ENCODE assay signal across 19 mouse cellular contexts in genomic region chr1:160594066-160594465, GRCm38 (mm10).
DNase-seq lines count a peak whose midpoint lies in the region; ATAC-seq lines count a peak whose summit lies in the region.
"Had no signal": no experiment of that assay in that cellular context is flagged by ENCODE, and none has a peak within 500 bp of the region (broad histone marks: within the 10 kb centered on the region; RNA-seq: fewer than 3 reads in every experiment).

No protein-coding gene starts in this region.

- WGBS in midbrain, embryonic 14.5 days: 62% methylated on average over 4 of the region's 4 CpGs
- WGBS in midbrain, embryonic 15.5 days: 65% methylated on average over 4 of the region's 4 CpGs

- no peak overlapping the region for H3K4me2 ChIP-seq in midbrain, embryonic 14.5 days (ENCODE audit: low read length)
- no peak overlapping the region for H3K4me2 ChIP-seq in midbrain, embryonic 15.5 days

- peak; percentile 34 for DNase-seq in midbrain, embryonic 14.5 days
- DNase-seq in right cerebral cortex, postnatal 14 days: no peak
- DNase-seq: adrenal gland, adult 2 months; adrenal gland, adult 8-10 months; adrenal gland, postnatal 10 days; adrenal gland, postnatal 14 days; adrenal gland, postnatal 25 days; adrenal gland, postnatal 36 days; B cell, adult 2 months; cerebellum, adult 11 months; cerebellum, adult 11-12 months; cerebellum, adult 18-20 months had no signal

- no peak overlapping the region for H3K9ac ChIP-seq in midbrain, embryonic 14.5 days (replicated peaks; ENCODE audit: low read length)
- H3K9ac ChIP-seq in midbrain, embryonic 15.5 days: no peak overlapping the region

- no peak overlapping the region for H3K4me3 ChIP-seq in midbrain, embryonic 14.5 days (replicated peaks; ENCODE audit: low read depth, low read length)
- H3K4me3 ChIP-seq in midbrain, embryonic 15.5 days: no peak overlapping the region

- H3K9me3 ChIP-seq in midbrain, embryonic 14.5 days (ENCODE audit: control insufficient read depth, low read length): no peaks in the 10 kb centered on the region
- no peaks in the 10 kb centered on the region for H3K9me3 ChIP-seq in midbrain, embryonic 15.5 days
- H3K9me3 ChIP-seq: G1E had no signal

- H3K36me3 ChIP-seq in midbrain, embryonic 14.5 days (ENCODE audit: control insufficient read depth, insufficient read depth, low read length): no peaks in the 10 kb centered on the region
- H3K36me3 ChIP-seq in midbrain, embryonic 15.5 days (replicated peaks): no peaks in the 10 kb centered on the region

- H3K27ac ChIP-seq in midbrain, embryonic 14.5 days (replicated peaks; ENCODE audit: low read depth, low read length): no peak overlapping the region
- H3K27ac ChIP-seq in midbrain, embryonic 15.5 days: no peak overlapping the region

- peaks cover 5% of the 10 kb centered on the region; the same call in 1 of the 2 replicates for H3K4me1 ChIP-seq in midbrain, embryonic 14.5 days (ENCODE audit: control insufficient read depth, insufficient read depth, low read length)
- H3K4me1 ChIP-seq in midbrain, embryonic 15.5 days: no peaks in the 10 kb centered on the region

- H3K27me3 ChIP-seq in midbrain, embryonic 14.5 days (ENCODE audit: control insufficient read depth, insufficient read depth, low read length): no peaks in the 10 kb centered on the region
- H3K27me3 ChIP-seq in midbrain, embryonic 15.5 days (replicated peaks): no peaks in the 10 kb centered on the region
- H3K27me3 ChIP-seq: CH12.LX, Patski had no signal

- ATAC-seq in midbrain, embryonic 14.5 days (ENCODE audit: low FRiP score, low TSS enrichment): peak; percentile 60; the same call in 1 of the 2 replicates
- no peak for ATAC-seq in midbrain, embryonic 15.5 days (replicated peaks)
- peak; percentile 54 for ATAC-seq in inflammation-experienced regulatory T-cells, adult 6 months
- ATAC-seq: activated CD4-positive, CD25-positive, alpha-beta regulatory T cell, adult 4 months; CD4-positive, CD25-positive, alpha-beta regulatory T cell, adult 4 months; Patski had no signal
